Mouse (Mus musculus): ENCODE measurements around the gene Sardh. TPM values are rescaled to one million over a fixed set of nuclear protein-coding genes. Genes with fewer than 3 reads are reported as not detected.

The Sardh gene
- 0.36 TPM for polyA plus RNA-seq (2017; shearing (Covaris generic))

DNA sequence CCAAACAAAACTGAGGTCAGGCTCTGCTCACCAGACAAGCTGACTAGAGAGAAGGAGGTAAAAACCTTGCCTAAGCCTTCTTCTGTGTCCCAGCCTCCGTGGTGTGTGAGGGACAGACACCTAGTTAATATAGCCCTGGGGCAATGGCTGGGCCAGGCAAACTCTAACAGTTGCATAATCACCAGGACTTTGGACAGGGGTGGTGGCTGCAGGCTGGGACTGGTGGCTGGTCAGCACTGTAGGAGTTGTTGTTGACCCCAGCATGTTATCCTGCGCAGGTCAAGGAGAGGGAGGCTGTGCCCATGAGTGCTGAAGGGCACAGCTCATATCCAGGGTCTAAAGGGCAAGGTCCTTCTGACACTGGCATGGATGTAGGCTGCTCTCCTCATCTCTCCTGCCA, at the start of gene Sardh:
Gene Sardh (minus strand): TSS at position 127 of the 400 bp plus-strand sequence.

DNA sequence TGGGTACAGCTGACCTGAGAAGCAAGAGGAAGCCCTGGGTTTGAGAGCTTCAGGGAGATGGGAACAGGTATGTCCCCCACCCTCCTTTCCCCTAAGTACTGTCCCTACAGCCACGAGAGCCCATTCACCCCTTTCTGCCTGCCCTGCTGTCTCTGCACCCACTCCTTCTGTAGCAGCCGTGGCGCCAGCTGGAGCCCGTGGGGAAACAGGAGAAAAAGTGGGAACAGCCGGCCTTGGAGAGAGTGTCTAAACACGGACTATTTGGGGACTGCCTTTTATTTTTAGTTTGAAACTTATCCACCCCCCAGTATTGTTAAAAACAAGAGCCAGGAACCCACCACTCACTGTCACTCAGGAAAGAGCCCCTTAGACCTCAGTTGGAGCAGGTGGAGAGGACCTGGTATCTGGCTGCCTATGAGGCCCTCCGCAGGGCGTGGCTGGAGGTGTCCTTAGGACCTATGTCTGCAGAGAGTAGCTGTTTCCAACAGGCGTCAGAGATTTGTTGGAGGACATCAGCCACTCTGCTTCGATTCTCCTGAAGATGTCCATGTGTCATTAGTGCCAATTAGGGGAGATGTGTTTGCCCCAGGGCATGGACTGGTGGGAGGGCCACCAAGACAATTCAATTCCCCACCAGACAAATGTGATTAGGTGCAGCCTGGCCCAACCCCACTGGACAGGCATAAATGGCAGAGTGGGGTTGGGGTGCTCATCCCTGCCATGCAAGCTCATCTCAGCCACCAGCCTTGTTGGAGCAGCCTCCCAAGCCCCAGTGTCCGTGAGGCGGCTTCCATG, 83.1 kb downstream of the Sardh start, which contains the start of gene Dbh:
Gene Dbh (plus strand): TSS at position 438 of the 795 bp plus-strand sequence.

DNA sequence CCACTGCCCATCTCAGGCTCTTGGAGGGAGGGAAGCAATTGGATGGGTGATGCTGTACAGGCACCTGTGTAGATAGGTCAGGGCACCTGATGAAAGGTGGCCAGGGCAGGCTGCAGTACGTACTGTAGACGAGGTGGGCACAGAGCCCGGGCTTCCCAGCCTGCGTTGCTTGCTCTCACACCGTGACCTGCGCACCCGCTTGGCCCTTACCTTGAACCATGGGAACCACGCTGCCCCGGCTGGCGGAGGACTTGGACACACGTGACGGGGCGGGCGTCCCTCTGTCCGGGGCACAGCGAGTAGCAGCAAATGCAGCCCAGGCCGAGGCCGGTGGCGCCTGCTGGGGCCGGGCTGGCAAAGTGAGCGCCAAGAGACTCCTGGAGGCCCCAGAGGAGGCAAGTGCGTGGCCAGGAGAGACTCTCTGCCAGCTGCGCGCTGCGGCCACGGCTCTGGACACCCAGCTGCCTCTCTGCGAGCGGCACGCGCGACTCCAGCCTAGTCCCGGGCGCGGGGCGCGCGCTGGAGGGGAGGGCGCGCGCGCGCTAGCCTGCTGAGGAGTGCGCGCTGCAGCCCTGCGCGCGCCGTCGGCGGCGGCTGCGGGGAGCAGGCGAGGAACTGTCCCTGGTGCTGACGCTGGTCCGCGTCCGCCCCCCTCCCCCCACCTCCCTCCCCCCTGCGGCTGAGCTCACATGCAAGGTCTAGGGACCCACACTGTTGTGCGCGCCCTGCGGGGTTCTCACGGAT, 106.0 kb downstream of the Sardh start, which contains the start of gene Fam163b:
Gene Fam163b (minus strand): TSS at position 542 of the 744 bp plus-strand sequence.

Other genes with a start within 250 kb of the Sardh start
- 20.1 TPM for gene Cacfd1, start 238.4 kb downstream of the Sardh start, polyA plus RNA-seq (2017; shearing (Covaris generic))
- 3.0 TPM for gene Slc2a6, start 220.3 kb downstream of the Sardh start, polyA plus RNA-seq (2017; shearing (Covaris generic))
- gene Mymk, start 176.2 kb downstream of the Sardh start, polyA plus RNA-seq (2017; shearing (Covaris generic)): not detected
- 0.44 TPM for gene Adamtsl2, start 169.0 kb downstream of the Sardh start, polyA plus RNA-seq (2017; shearing (Covaris generic))
- gene Fam163b, start 105.8 kb downstream of the Sardh start, polyA plus RNA-seq (2017; shearing (Covaris generic)): not detected
- not detected for gene Dbh, start 83.1 kb downstream of the Sardh start, polyA plus RNA-seq (2017; shearing (Covaris generic))
- gene Vav2, start 178.7 kb upstream of the Sardh start, polyA plus RNA-seq (2017; shearing (Covaris generic)): 1.9 TPM
- 0.20 TPM for gene Brd3os, start 194.0 kb upstream of the Sardh start, polyA plus RNA-seq (2017; shearing (Covaris generic))